Mouse (Mus musculus): ENCODE results near the gene Tspan7. TPM values are rescaled to one million over a fixed set of nuclear protein-coding genes. Genes with fewer than 3 reads are reported as not detected.

Tspan7 gene
- total and polyA plus RNA-seq, 3 experiments = not detected

GRCm38 (mm10) chrX:10479031-10479886, 5.7 kb upstream of the Tspan7 start:
- Histone ChIP-seq H3K79me2 (ENCODE audit: control insufficient read depth, insufficient read depth, low read length, poor library complexity) (no peaks in the 10 kb centered on the region), H3K4me1 (ENCODE audit: control insufficient read depth in 1 of 2, insufficient read depth in 2 of 2, low read length in 2 of 2) (no peaks in the 10 kb centered on the region), H3K9ac (ENCODE audit: control insufficient read depth, low read depth, low read length, poor library complexity, severe bottlenecking) (no peak overlapping the region), H3K4me3 (ENCODE audit: control insufficient read depth in 1 of 2, insufficient read depth in 1 of 2, low read depth in 2 of 2, low read length in 2 of 2) (no peak overlapping the region), H3K9me3 (replicated peaks; ENCODE audit: insufficient read depth, low read length) (no peaks in the 10 kb centered on the region), H3K36me3 (ENCODE audit: control insufficient read depth in 1 of 2, insufficient read depth in 2 of 2, low read length in 2 of 2) (no peaks in the 10 kb centered on the region), H3K27ac (ENCODE audit: control insufficient read depth, low read depth, low read length) (no peak overlapping the region), H3K27me3 (ENCODE audit: control insufficient read depth in 1 of 2, insufficient read depth in 2 of 2, low read length in 2 of 2) (no peaks in the 10 kb centered on the region)
- DNase-seq (ENCODE audit: low read depth, low spot score) = no peak
- TF ChIP-seq E2F4 (IDR thresholded peaks at IDR 0.05; ENCODE audit: borderline replicate concordance, low read depth, low read length) (no peak), USF1 (IDR thresholded peaks at IDR 0.05; ENCODE audit: low read depth, low read length) (no peak), TAL1 (IDR thresholded peaks at IDR 0.05; ENCODE audit: low read length) (no peak), POLR2A (IDR thresholded peaks at IDR 0.05; ENCODE audit: control insufficient read depth in 1 of 2, insufficient read depth in 1 of 2, low read depth in 1 of 2, low read length in 2 of 2, poor library complexity in 1 of 2) (no peak), CHD2 (IDR thresholded peaks at IDR 0.05; ENCODE audit: low read length) (no peak)

- no peak overlapping the region for H3K9ac ChIP-seq (ENCODE audit: control insufficient read depth, low read depth, low read length, poor library complexity, severe bottlenecking)
- H3K36me3 ChIP-seq (ENCODE audit: control insufficient read depth in 1 of 2, insufficient read depth in 2 of 2, low read length in 2 of 2) = no peaks in the 10 kb centered on the region
- no peak overlapping the region for H3K27ac ChIP-seq (ENCODE audit: control insufficient read depth, low read depth, low read length)
- H3K4me1 ChIP-seq (ENCODE audit: control insufficient read depth in 1 of 2, insufficient read depth in 2 of 2, low read length in 2 of 2) = no peaks in the 10 kb centered on the region
- DNase-seq (ENCODE audit: low read depth, low spot score) = no peak
- no peaks in the 10 kb centered on the region for H3K79me2 ChIP-seq (ENCODE audit: control insufficient read depth, insufficient read depth, low read length, poor library complexity)
- H3K9me3 ChIP-seq (replicated peaks; ENCODE audit: insufficient read depth, low read length) = no peaks in the 10 kb centered on the region
- TF ChIP-seq RAD21 (IDR thresholded peaks at IDR 0.05; ENCODE audit: low read depth, low read length) (no peak), UBTF (IDR thresholded peaks at IDR 0.05; ENCODE audit: borderline replicate concordance, insufficient read depth, low read depth, low read length) (no peak), TCF12 (IDR thresholded peaks at IDR 0.05; ENCODE audit: low read depth, low read length) (no peak), MYC (IDR thresholded peaks at IDR 0.05; ENCODE audit: low read depth, low read length) (no peak), ZNF384 (IDR thresholded peaks at IDR 0.05; ENCODE audit: low read depth, low read length) (no peak), POLR2A (IDR thresholded peaks at IDR 0.05; ENCODE audit: control insufficient read depth in 1 of 2, insufficient read depth in 1 of 2, low read depth in 1 of 2, low read length in 2 of 2, poor library complexity in 1 of 2) (no peak), ETS1 (IDR thresholded peaks at IDR 0.05; ENCODE audit: low read depth, low read length) (no peak), CTCF (IDR thresholded peaks at IDR 0.05 in 2 of 3, conservative IDR thresholded peaks at IDR 0.05 in 1 of 3; ENCODE audit: control insufficient read depth in 1 of 3, insufficient read depth in 1 of 3, low read depth in 2 of 3, low read length in 3 of 3, poor library complexity in 1 of 3, severe bottlenecking in 1 of 3) (no peak), MXI1 (IDR thresholded peaks at IDR 0.05; ENCODE audit: low read depth, low read length) (no peak), HCFC1 (IDR thresholded peaks at IDR 0.05; ENCODE audit: low read depth, low read length) (no peak), ZC3H11A (IDR thresholded peaks at IDR 0.05; ENCODE audit: low read depth, low read length) (no peak), GABPA (IDR thresholded peaks at IDR 0.05; ENCODE audit: low read depth, low read length) (no peak), TBP (IDR thresholded peaks at IDR 0.05; ENCODE audit: low read depth, low read length) (no peak), ELF1 (IDR thresholded peaks at IDR 0.05; ENCODE audit: low read depth, low read length) (no peak), MYB (IDR thresholded peaks at IDR 0.05; ENCODE audit: low read depth, low read length) (no peak), USF2 (IDR thresholded peaks at IDR 0.05; ENCODE audit: borderline replicate concordance in 1 of 2, insufficient read depth in 1 of 2, low read depth in 1 of 2, low read length in 2 of 2) (no peak), POLR2AphosphoS5 (IDR thresholded peaks at IDR 0.05; ENCODE audit: borderline replicate concordance, low read depth, low read length) (no peak), ZMIZ1 (IDR thresholded peaks at IDR 0.05; ENCODE audit: low read depth, low read length) (no peak), SIN3A (IDR thresholded peaks at IDR 0.05; ENCODE audit: low read length) (no peak)
- H3K4me3 ChIP-seq (ENCODE audit: control insufficient read depth in 1 of 2, insufficient read depth in 1 of 2, low read depth in 2 of 2, low read length in 2 of 2) = no peak overlapping the region
- H3K27me3 ChIP-seq (ENCODE audit: control insufficient read depth in 1 of 2, insufficient read depth in 2 of 2, low read length in 2 of 2) = no peaks in the 10 kb centered on the region
Measured at GRCm38 (mm10) chrX:10479943-10480342, 5.0 kb upstream of the Tspan7 start.
